Mouse (Mus musculus) left cerebral cortex, postnatal 4 days (tissue): ENCODE measurements at regions not wholly inside any gene's neighbourhood (a gene's known extent, or its start where the extent isn't known, plus 50 kb on each side); places are given as distances from the start of the nearest gene placed in this dataset.

Experiments used
- DNase-seq: peaks from one replicate; pipeline ENCODE4 v3.0.0-alpha.2; 2022
- intact Hi-C: fragments of 180-260 bp; cut with DNase I; formaldehyde crosslinking; loops from one replicate; pipeline ENCODE4 v1.15.1; 2025

DNA sequence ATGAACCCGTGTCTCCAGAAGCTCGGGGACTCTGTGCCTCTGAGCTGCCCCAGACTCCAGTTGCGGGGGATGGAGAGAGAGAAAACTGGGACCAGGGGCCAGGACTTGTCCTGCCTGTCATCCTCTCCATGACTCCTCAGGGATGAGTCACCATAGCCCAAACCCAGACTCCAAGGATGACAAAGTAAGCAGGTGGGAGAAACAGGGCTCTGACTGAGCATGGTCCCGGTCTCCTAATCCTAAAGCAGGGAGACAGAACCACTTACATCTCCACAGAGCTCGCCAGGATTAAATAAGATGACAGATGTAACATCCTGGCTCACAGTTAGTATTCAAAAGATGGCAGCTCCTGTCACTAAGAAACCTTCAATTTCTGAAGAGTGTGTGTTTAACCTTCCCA, 61.7 kb upstream of the Nectin1 start:
- no peak for DNase-seq
- intact Hi-C loops: no loop called here

DNA sequence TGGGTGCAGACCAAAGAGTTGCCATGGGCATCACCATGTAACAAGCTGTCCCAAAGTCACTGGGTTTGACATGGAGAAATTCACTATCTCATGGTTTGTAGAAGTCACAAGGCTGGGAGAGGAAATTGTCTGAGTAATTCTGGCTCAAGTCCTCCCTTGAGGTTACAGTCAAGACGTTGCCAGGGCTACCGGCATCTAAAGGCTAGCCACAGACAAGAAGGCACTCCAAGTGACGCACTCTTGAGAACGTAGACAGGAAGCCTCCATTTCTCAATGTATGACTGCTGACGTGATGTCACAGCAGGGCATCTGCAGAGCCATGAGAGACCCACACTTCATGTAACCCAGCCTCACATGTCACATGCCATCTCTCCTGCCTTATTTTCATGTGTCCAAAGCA, 59.2 kb upstream of the Nectin1 start:
- intact Hi-C loops: no loop called here
- DNase-seq: no peak

DNA sequence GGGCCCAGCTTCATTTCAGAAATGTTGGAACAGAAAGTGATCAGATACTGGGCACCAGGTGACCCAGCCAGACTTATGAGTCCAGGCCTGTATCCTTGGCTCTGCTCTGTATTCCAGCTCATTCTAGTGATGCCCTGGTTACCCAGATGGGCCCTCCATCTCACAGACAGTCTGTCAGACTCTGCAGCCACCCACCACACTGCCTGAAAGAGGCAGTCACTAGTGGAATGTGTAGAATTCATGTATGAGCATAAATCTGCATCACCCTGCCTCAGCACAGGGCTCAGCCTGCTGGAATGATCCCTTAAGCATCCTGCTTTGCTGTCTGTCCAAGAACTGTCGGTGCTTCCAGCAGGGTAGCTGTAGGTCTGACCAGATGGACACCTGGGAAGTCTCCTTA, 51.8 kb upstream of the Nectin1 start:
- no peak for DNase-seq
- intact Hi-C loops: no loop called here

- DNase-seq: no peak
- intact Hi-C loops: no loop called here
Measured at GRCm38 (mm10) chr9:43692538-43692937, 51.2 kb upstream of the Nectin1 start.
